Mouse (Mus musculus): ENCODE measurements around the gene Hps4. TPM values are rescaled to one million over a fixed set of nuclear protein-coding genes. Genes with fewer than 3 reads are reported as not detected.
A peak's percentile ranks its signal among the peaks of the same experiment; 100 is the strongest.

Hps4 gene
- polyA plus RNA-seq, 1 experiment from 2014 or later: 28.9 TPM

- WGBS: 82% methylated on average over 13 of the region's 13 CpGs
Measured at GRCm38 (mm10) chr5:112384805-112385472, 42.1 kb downstream of the Hps4 start.

GRCm38 (mm10) chr5:112385973-112386372 lies 43.1 kb downstream of the Hps4 start:
- Histone ChIP-seq H3K4me3 (ENCODE audit: low read length) (no peak overlapping the region), H3K9ac (ENCODE audit: low read length) (no peak overlapping the region), H3K4me1 (replicated peaks; ENCODE audit: control insufficient read depth, insufficient read depth, low read length) (peaks cover 3% of the 10 kb centered on the region; the same call in 1 of the 2 replicates), H3K36me3 (ENCODE audit: control insufficient read depth, insufficient read depth, low read length) (no peaks in the 10 kb centered on the region), H3K27me3 (ENCODE audit: control insufficient read depth, insufficient read depth, low read depth, low read length) (no peaks in the 10 kb centered on the region), H3K4me2 (ENCODE audit: low read depth, low read length) (no peak overlapping the region), H3K9me3 (ENCODE audit: control insufficient read depth, low read length) (no peaks in the 10 kb centered on the region), H3K27ac (ENCODE audit: low read length) (no peak overlapping the region)
- no peak for ATAC-seq (ENCODE audit: low read depth)
- 63% methylated on average over 2 of the region's 2 CpGs for WGBS

More at GRCm38 (mm10) chr5:112384805-112385472, 42.1 kb downstream of the Hps4 start:
- no peak for ATAC-seq (ENCODE audit: low read depth)
- Histone ChIP-seq H3K4me3 (ENCODE audit: low read length) (no peak overlapping the region), H3K9me3 (ENCODE audit: control insufficient read depth, low read length) (no peaks in the 10 kb centered on the region), H3K4me1 (replicated peaks; ENCODE audit: control insufficient read depth, insufficient read depth, low read length) (peaks cover 3% of the 10 kb centered on the region; the same call in 1 of the 2 replicates), H3K27ac (ENCODE audit: low read length) (no peak overlapping the region), H3K4me2 (ENCODE audit: low read depth, low read length) (no peak overlapping the region), H3K36me3 (ENCODE audit: control insufficient read depth, insufficient read depth, low read length) (no peaks in the 10 kb centered on the region), H3K27me3 (ENCODE audit: control insufficient read depth, insufficient read depth, low read depth, low read length) (no peaks in the 10 kb centered on the region), H3K9ac (ENCODE audit: low read length) (no peak overlapping the region)

GRCm38 (mm10) chr5:112389352-112389751 lies 46.5 kb downstream of the Hps4 start:
- no peak overlapping the region for H3K27ac ChIP-seq (ENCODE audit: low read length)
- ATAC-seq (ENCODE audit: low read depth): no peak
- H3K4me2 ChIP-seq (ENCODE audit: low read depth, low read length): no peak overlapping the region
- H3K4me3 ChIP-seq (ENCODE audit: low read length): no peak overlapping the region
- no peaks in the 10 kb centered on the region for H3K9me3 ChIP-seq (ENCODE audit: control insufficient read depth, low read length)
- no peaks in the 10 kb centered on the region for H3K36me3 ChIP-seq (ENCODE audit: control insufficient read depth, insufficient read depth, low read length)
- WGBS: 77% methylated on average over 9 of the region's 9 CpGs
- no peak overlapping the region for H3K9ac ChIP-seq (ENCODE audit: low read length)
- peaks cover 23% of the 10 kb centered on the region for H3K27me3 ChIP-seq (ENCODE audit: control insufficient read depth, insufficient read depth, low read depth, low read length)
- H3K4me1 ChIP-seq (replicated peaks; ENCODE audit: control insufficient read depth, insufficient read depth, low read length): no peaks in the 10 kb centered on the region

GRCm38 (mm10) chr5:112391002-112391401 lies 48.1 kb downstream of the Hps4 start:
- no peak overlapping the region for H3K27ac ChIP-seq (ENCODE audit: low read length)
- ATAC-seq (ENCODE audit: low read depth): no peak
- no peaks in the 10 kb centered on the region for H3K36me3 ChIP-seq (ENCODE audit: control insufficient read depth, insufficient read depth, low read length)
- no peak overlapping the region for H3K4me2 ChIP-seq (ENCODE audit: low read depth, low read length)
- peaks cover 32% of the 10 kb centered on the region for H3K27me3 ChIP-seq (ENCODE audit: control insufficient read depth, insufficient read depth, low read depth, low read length)
- H3K4me1 ChIP-seq (replicated peaks; ENCODE audit: control insufficient read depth, insufficient read depth, low read length): no peaks in the 10 kb centered on the region
- H3K9me3 ChIP-seq (ENCODE audit: control insufficient read depth, low read length): no peaks in the 10 kb centered on the region
- WGBS: 49% methylated on average over 16 of the region's 16 CpGs
- H3K9ac ChIP-seq (ENCODE audit: low read length): no peak overlapping the region
- no peak overlapping the region for H3K4me3 ChIP-seq (ENCODE audit: low read length)

- Histone ChIP-seq H3K9me3 (ENCODE audit: control insufficient read depth, low read length) (no peaks in the 10 kb centered on the region), H3K36me3 (ENCODE audit: control insufficient read depth, insufficient read depth, low read length) (no peaks in the 10 kb centered on the region), H3K4me3 (ENCODE audit: low read length) (no peak overlapping the region), H3K27ac (ENCODE audit: low read length) (no peak overlapping the region), H3K4me1 (replicated peaks; ENCODE audit: control insufficient read depth, insufficient read depth, low read length) (no peaks in the 10 kb centered on the region), H3K9ac (ENCODE audit: low read length) (no peak overlapping the region), H3K4me2 (ENCODE audit: low read depth, low read length) (no peak overlapping the region), H3K27me3 (ENCODE audit: control insufficient read depth, insufficient read depth, low read depth, low read length) (peaks cover 32% of the 10 kb centered on the region)
- 55% methylated on average over 27 of the region's 27 CpGs for WGBS
- ATAC-seq (ENCODE audit: low read depth): no peak
Measured at GRCm38 (mm10) chr5:112391676-112392323, 48.9 kb downstream of the Hps4 start.

- Histone ChIP-seq H3K9ac (ENCODE audit: low read length) (no peak overlapping the region), H3K4me3 (ENCODE audit: low read length) (peak overlapping the region; percentile 62), H3K4me2 (ENCODE audit: low read depth, low read length) (peak overlapping the region; percentile 88), H3K27me3 (ENCODE audit: control insufficient read depth, insufficient read depth, low read depth, low read length) (peaks cover 32% of the 10 kb centered on the region), H3K27ac (ENCODE audit: low read length) (no peak overlapping the region), H3K9me3 (ENCODE audit: control insufficient read depth, low read length) (no peaks in the 10 kb centered on the region), H3K4me1 (replicated peaks; ENCODE audit: control insufficient read depth, insufficient read depth, low read length) (no peaks in the 10 kb centered on the region), H3K36me3 (ENCODE audit: control insufficient read depth, insufficient read depth, low read length) (no peaks in the 10 kb centered on the region)
- 9% methylated on average over 18 of the region's 18 CpGs for WGBS
- ATAC-seq (ENCODE audit: low read depth): 0 out of 2 replicates have a peak, but pooled peaks have one; percentile 18
Measured at GRCm38 (mm10) chr5:112393741-112394414, 51.0 kb downstream of the Hps4 start.

- 0% methylated on average over 9 of the region's 28 CpGs for WGBS
- peak; percentile 59 for ATAC-seq (ENCODE audit: low read depth)
- Histone ChIP-seq H3K27ac (ENCODE audit: low read length) (no peak overlapping the region), H3K9me3 (ENCODE audit: control insufficient read depth, low read length) (no peaks in the 10 kb centered on the region), H3K4me3 (ENCODE audit: low read length) (peak overlapping the region; percentile 62), H3K27me3 (ENCODE audit: control insufficient read depth, insufficient read depth, low read depth, low read length) (peaks cover 32% of the 10 kb centered on the region), H3K4me1 (replicated peaks; ENCODE audit: control insufficient read depth, insufficient read depth, low read length) (no peaks in the 10 kb centered on the region), H3K4me2 (ENCODE audit: low read depth, low read length) (peak overlapping the region; percentile 88), H3K36me3 (ENCODE audit: control insufficient read depth, insufficient read depth, low read length) (no peaks in the 10 kb centered on the region), H3K9ac (ENCODE audit: low read length) (peak overlapping the region; percentile 68)
Measured at GRCm38 (mm10) chr5:112394415-112394763, 51.5 kb downstream of the Hps4 start.

GRCm38 (mm10) chr5:112394779-112395443 lies 52.0 kb downstream of the Hps4 start, which contains the start of gene Asphd2:
Gene Asphd2, minus strand, starts transcription at chr5:112394866.
- Histone ChIP-seq H3K27ac (ENCODE audit: low read length) (no peak within 1 kb of the TSS), H3K27me3 (ENCODE audit: control insufficient read depth, insufficient read depth, low read depth, low read length) (peaks cover 32% of the 10 kb centered on the region), H3K9me3 (ENCODE audit: control insufficient read depth, low read length) (no peaks in the 10 kb centered on the region), H3K4me3 (ENCODE audit: low read length) (peak within 1 kb of the TSS; percentile 62), H3K9ac (ENCODE audit: low read length) (peak within 1 kb of the TSS; percentile 68), H3K4me2 (ENCODE audit: low read depth, low read length) (peak within 1 kb of the TSS; percentile 88), H3K36me3 (ENCODE audit: control insufficient read depth, insufficient read depth, low read length) (no peaks in the 10 kb centered on the region), H3K4me1 (replicated peaks; ENCODE audit: control insufficient read depth, insufficient read depth, low read length) (no peaks in the 10 kb centered on the region)
- peak; percentile 84 for ATAC-seq (ENCODE audit: low read depth)
- WGBS: 2% methylated on average over 38 of the region's 67 CpGs

GRCm38 (mm10) chr5:112396066-112396465 lies 53.2 kb downstream of the Hps4 start:
- Histone ChIP-seq H3K27ac (ENCODE audit: low read length) (no peak overlapping the region), H3K36me3 (ENCODE audit: control insufficient read depth, insufficient read depth, low read length) (no peaks in the 10 kb centered on the region), H3K9me3 (ENCODE audit: control insufficient read depth, low read length) (no peaks in the 10 kb centered on the region), H3K4me2 (ENCODE audit: low read depth, low read length) (no peak overlapping the region), H3K27me3 (ENCODE audit: control insufficient read depth, insufficient read depth, low read depth, low read length) (peaks cover 32% of the 10 kb centered on the region), H3K4me3 (ENCODE audit: low read length) (no peak overlapping the region), H3K9ac (ENCODE audit: low read length) (no peak overlapping the region), H3K4me1 (replicated peaks; ENCODE audit: control insufficient read depth, insufficient read depth, low read length) (no peaks in the 10 kb centered on the region)
- 69% methylated on average over 18 of the region's 18 CpGs for WGBS
- no peak for ATAC-seq (ENCODE audit: low read depth)

Data from lung, embryonic 16.5 days (tissue).